Mouse (Mus musculus): ENCODE measurements around the gene Axin1. TPM values are rescaled to one million over a fixed set of nuclear protein-coding genes. Genes with fewer than 3 reads are reported as not detected.
"Not testable (repeated sequence)": the region's sequence is repeated elsewhere in the genome, so short reads cannot be mapped to it uniquely, and the experiment has no call there.

The Axin1 gene
- polyA plus RNA-seq, 1 experiment, result 22.8 TPM

DNA sequence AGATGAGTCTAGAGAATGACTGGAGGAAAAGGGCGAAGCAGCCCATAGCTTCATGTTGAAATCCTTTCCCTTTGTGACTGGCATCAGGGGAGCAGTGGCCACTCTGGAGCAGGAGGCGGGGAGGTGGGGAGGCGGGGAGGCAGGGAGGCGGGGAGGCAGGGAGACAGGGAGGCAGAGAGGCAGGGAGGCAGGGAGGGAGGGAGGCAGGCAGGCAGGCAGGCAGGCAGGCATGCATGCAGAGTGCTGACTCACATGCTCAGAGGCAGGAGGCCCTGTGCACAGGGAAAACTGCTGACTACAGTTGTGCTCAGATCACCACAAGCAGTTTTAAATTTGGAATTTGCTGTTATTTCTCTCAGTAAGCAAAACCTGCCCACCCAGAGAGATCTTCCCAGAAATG lies 37.0 kb upstream of the Axin1 start:
- WGBS, result 72% methylated on average over 4 of the region's 4 CpGs
- no peak for DNase-seq

DNA sequence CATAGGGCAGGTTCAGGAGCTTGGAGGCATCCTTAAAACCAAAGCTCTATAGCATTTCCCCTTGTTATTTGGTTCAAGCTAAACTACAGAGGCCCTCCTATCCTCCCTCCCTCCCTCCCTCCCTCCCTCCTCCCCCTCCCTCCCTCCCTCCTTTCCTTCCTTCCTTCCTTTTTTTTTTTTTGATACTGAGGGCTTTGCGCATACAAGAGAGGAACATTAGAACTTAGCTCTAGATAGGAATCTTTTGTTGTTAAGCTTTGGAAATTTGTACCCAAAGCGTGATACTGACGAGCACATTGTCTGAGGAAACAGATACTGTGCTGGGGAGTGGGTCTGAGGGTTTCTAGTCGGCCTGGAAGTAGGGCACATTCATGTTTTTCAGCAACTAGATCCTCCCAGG lies 32.9 kb upstream of the Axin1 start:
- no peak overlapping the region for H3K27ac ChIP-seq (ENCODE audit: insufficient read depth, low read length)
- no peaks in the 10 kb centered on the region for H3K27me3 ChIP-seq (ENCODE audit: control insufficient read depth, insufficient read depth, low read length)
- 75% methylated on average over 4 of the region's 4 CpGs for WGBS
- no peak for TF ChIP-seq POLR2A (IDR thresholded peaks at IDR 0.05; ENCODE audit: borderline replicate concordance, insufficient read depth, low read length)
- DNase-seq, result no peak
- H3K4me1 ChIP-seq (ENCODE audit: control insufficient read depth, insufficient read depth, low read length), result no peaks in the 10 kb centered on the region
- H3K4me3 ChIP-seq (replicated peaks; ENCODE audit: insufficient read depth, low read depth, low read length), result no peak overlapping the region

More for the DNA sequence above, 37.0 kb upstream of the Axin1 start:
- Histone ChIP-seq H3K4me1 (ENCODE audit: control insufficient read depth, insufficient read depth, low read length) (no peaks in the 10 kb centered on the region), H3K4me3 (replicated peaks; ENCODE audit: insufficient read depth, low read depth, low read length) (no peak overlapping the region), H3K27ac (ENCODE audit: insufficient read depth, low read length) (no peak overlapping the region), H3K27me3 (ENCODE audit: control insufficient read depth, insufficient read depth, low read length) (no peaks in the 10 kb centered on the region)
- no peak for TF ChIP-seq CTCF (IDR thresholded peaks at IDR 0.05; ENCODE audit: borderline replicate concordance, insufficient read depth, low read depth, low read length)
- TF ChIP-seq POLR2A (IDR thresholded peaks at IDR 0.05; ENCODE audit: borderline replicate concordance, insufficient read depth, low read length), result no peak

DNA sequence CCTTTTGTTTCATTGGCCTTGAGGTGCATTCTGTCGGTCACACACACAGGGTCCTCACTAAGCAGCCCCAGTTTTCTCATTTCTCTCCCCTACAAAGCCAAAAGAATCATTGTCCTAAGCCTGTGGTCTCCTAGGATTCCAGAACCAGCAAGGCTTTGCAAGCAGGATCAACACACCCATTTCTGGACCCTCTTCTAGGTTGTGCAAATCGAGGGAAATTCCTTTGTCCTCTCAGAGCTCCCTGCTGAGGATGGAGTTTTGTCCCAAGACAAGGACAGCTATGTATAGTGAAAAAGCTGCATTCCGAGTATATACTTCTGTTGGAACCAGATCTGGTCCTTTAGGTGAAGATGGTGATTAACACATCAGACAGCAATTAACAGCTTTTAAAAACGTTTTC lies 28.3 kb upstream of the Axin1 start:
- DNase-seq, result no peak
- WGBS, result 39% methylated on average over 4 of the region's 4 CpGs
- H3K27ac ChIP-seq (ENCODE audit: insufficient read depth, low read length), result no peak overlapping the region
- no peak overlapping the region for H3K4me3 ChIP-seq (replicated peaks; ENCODE audit: insufficient read depth, low read depth, low read length)
- H3K27me3 ChIP-seq (ENCODE audit: control insufficient read depth, insufficient read depth, low read length), result no peaks in the 10 kb centered on the region
- TF ChIP-seq POLR2A (IDR thresholded peaks at IDR 0.05; ENCODE audit: borderline replicate concordance, insufficient read depth, low read length) (no peak), CTCF (IDR thresholded peaks at IDR 0.05; ENCODE audit: borderline replicate concordance, insufficient read depth, low read depth, low read length) (no peak)
- H3K4me1 ChIP-seq (ENCODE audit: control insufficient read depth, insufficient read depth, low read length), result no peaks in the 10 kb centered on the region

DNA sequence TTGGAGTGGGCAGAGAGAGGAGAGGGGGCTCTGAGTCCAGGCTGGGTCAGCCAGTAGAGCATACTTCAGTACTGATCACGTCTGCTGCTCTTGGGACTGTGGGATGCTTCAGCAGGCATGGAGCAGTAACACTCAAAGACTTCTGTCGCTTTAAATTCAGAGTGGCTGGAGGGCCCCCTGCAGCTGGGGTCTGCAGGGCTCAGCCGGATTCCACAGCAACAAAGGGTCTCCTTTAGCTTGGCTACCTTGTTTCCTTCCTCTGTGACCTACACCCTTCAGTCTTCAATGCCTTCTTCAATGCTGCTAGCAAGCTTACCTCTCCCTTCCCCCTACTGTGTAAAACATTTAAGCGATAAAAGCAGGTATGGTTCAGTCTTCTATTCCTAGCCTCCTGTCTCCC lies 27.5 kb upstream of the Axin1 start:
- no peak overlapping the region for H3K4me3 ChIP-seq (replicated peaks; ENCODE audit: insufficient read depth, low read depth, low read length)
- no peaks in the 10 kb centered on the region for H3K27me3 ChIP-seq (ENCODE audit: control insufficient read depth, insufficient read depth, low read length)
- H3K4me1 ChIP-seq (ENCODE audit: control insufficient read depth, insufficient read depth, low read length), result no peaks in the 10 kb centered on the region
- no peak for TF ChIP-seq POLR2A (IDR thresholded peaks at IDR 0.05; ENCODE audit: borderline replicate concordance, insufficient read depth, low read length)
- TF ChIP-seq CTCF (IDR thresholded peaks at IDR 0.05; ENCODE audit: borderline replicate concordance, insufficient read depth, low read depth, low read length), result no peak
- WGBS, result 55% methylated on average over 4 of the region's 4 CpGs
- no peak overlapping the region for H3K27ac ChIP-seq (ENCODE audit: insufficient read depth, low read length)
- DNase-seq, result no peak

DNA sequence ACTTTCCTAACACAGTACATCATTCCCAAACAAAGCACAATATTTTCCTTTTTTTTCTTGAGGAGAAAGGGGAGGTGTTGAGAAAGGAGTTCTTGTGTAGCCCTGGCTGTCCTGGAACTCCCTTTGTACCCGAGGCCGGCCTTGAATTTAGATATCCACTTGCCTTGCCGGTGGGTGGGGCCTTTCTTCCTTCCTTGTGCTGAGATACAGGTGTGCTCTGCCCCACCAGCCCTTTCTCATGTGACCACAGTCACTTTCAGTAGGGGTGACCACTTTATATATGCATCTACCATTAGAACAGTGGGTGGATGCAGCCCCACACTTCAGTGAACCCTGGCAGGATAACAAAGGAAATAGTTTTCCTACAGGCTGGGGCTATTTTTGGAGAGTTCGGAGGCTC lies 26.8 kb upstream of the Axin1 start:
- Histone ChIP-seq H3K27me3 (ENCODE audit: control insufficient read depth, insufficient read depth, low read length) (no peaks in the 10 kb centered on the region), H3K4me1 (ENCODE audit: control insufficient read depth, insufficient read depth, low read length) (no peaks in the 10 kb centered on the region), H3K4me3 (replicated peaks; ENCODE audit: insufficient read depth, low read depth, low read length) (no peak overlapping the region), H3K27ac (ENCODE audit: insufficient read depth, low read length) (no peak overlapping the region)
- DNase-seq, result no peak
- 59% methylated on average over 4 of the region's 4 CpGs for WGBS
- no peak for TF ChIP-seq CTCF (IDR thresholded peaks at IDR 0.05; ENCODE audit: borderline replicate concordance, insufficient read depth, low read depth, low read length)
- no peak for TF ChIP-seq POLR2A (IDR thresholded peaks at IDR 0.05; ENCODE audit: borderline replicate concordance, insufficient read depth, low read length)

DNA sequence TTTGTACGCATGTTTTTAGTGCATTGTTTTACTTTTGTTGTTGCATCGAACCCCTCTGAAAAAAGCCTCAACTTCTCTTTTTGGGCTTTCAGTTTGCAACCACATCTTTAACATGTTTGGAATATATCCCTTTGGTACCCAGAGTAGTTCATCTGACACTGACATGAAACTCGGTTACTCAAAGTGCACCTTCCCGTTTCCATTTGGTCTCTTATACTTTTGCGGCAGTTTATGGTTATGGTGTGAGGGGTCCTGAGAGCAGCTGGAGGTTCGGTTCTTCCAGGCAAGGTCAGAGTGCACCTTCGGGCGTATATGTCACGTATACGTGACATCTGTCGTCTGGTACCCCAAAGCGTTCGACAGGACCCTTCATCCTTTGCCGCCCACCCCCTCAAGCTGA lies 25.7 kb upstream of the Axin1 start:
- Histone ChIP-seq H3K4me3 (replicated peaks; ENCODE audit: insufficient read depth, low read depth, low read length) (peak overlapping the region; percentile 92), H3K27ac (ENCODE audit: insufficient read depth, low read length) (peak overlapping the region; percentile 87), H3K27me3 (ENCODE audit: control insufficient read depth, insufficient read depth, low read length) (no peaks in the 10 kb centered on the region), H3K4me1 (ENCODE audit: control insufficient read depth, insufficient read depth, low read length) (no peaks in the 10 kb centered on the region)
- no peak for DNase-seq
- TF ChIP-seq CTCF (IDR thresholded peaks at IDR 0.05; ENCODE audit: borderline replicate concordance, insufficient read depth, low read depth, low read length) (no peak), POLR2A (IDR thresholded peaks at IDR 0.05; ENCODE audit: borderline replicate concordance, insufficient read depth, low read length) (no peak)
- 20% methylated on average over 14 of the region's 14 CpGs for WGBS

DNA sequence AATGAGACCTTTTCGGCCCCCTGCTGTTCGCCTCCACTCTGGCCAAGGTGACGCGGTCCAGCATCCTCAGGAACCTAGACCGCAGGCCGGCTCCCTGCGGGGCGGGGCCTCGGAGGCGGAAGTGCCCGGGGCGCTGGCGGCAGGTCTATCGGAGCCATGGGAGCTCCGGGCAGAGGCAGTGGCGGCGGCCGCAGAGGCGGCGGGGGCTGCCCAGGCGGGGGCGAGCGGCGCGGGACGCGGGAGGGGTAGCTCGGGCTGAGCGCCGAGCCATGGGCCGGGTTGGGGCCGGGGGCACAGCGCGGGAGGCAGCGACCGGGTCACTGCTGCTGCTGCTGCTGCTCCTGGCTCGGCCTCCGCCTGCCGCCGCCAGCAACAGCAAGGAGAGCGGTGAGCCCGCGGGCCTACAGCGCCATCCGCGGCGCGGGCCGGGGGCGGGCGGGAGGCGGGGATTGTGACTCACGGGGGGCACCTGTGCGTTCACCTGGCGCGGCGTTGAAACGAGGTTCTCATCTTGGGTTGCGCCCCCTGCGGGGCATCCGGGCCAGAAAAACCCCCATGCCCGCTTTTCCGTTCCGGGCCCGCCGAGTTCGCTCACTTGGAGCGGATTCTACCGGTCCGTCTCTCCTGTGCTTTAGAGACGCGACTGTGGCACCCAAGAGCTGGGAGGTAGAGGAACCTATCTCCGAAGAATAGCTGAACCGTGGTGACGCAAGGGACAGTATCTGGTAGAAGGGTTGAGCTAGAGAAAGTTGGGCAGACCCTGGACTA lies 25.1 kb upstream of the Axin1 start, which contains the start of gene Tmem8:
TSS of gene Tmem8 (plus strand) at position 119 of the 768 bp plus-strand sequence.
- peak; percentile 84 to 87 for DNase-seq
- H3K27me3 ChIP-seq (ENCODE audit: control insufficient read depth, insufficient read depth, low read length), result no peaks in the 10 kb centered on the region
- no peaks in the 10 kb centered on the region for H3K4me1 ChIP-seq (ENCODE audit: control insufficient read depth, insufficient read depth, low read length)
- peak within 1 kb of the TSS; percentile 92 for H3K4me3 ChIP-seq (replicated peaks; ENCODE audit: insufficient read depth, low read depth, low read length)
- 1% methylated on average over 69 of the region's 75 CpGs for WGBS
- TF ChIP-seq CTCF (IDR thresholded peaks at IDR 0.05; ENCODE audit: borderline replicate concordance, insufficient read depth, low read depth, low read length) (no peak), POLR2A (IDR thresholded peaks at IDR 0.05; ENCODE audit: borderline replicate concordance, insufficient read depth, low read length) (peak; percentile 53; the same call in 1 of the 2 replicates)
- peak within 1 kb of the TSS; percentile 87 for H3K27ac ChIP-seq (ENCODE audit: insufficient read depth, low read length)

DNA sequence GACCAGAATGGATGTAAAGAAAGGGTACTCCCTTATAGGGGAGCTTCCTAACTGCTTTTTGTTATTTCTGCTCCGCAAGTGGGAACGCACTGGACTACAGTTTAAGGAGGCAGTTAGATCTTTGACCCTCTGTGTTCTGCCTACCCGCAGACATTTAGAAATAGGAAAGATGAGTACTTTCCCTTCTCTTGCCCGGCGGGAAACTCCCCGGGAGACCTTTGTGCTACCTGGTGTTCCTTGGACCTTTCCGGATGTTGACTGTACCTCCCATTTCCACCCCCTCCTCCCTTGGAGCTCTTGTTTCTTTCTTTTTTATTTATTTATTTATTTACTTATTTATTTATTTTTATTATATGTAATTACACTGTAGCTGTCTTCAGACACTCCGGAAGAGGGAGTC lies 24.4 kb upstream of the Axin1 start:
- no peaks in the 10 kb centered on the region for H3K27me3 ChIP-seq (ENCODE audit: control insufficient read depth, insufficient read depth, low read length)
- H3K4me3 ChIP-seq (replicated peaks; ENCODE audit: insufficient read depth, low read depth, low read length), result peak overlapping the region; percentile 92
- 8% methylated on average over 8 of the region's 8 CpGs for WGBS
- H3K4me1 ChIP-seq (ENCODE audit: control insufficient read depth, insufficient read depth, low read length), result no peaks in the 10 kb centered on the region
- no peak for TF ChIP-seq CTCF (IDR thresholded peaks at IDR 0.05; ENCODE audit: borderline replicate concordance, insufficient read depth, low read depth, low read length)
- TF ChIP-seq POLR2A (IDR thresholded peaks at IDR 0.05; ENCODE audit: borderline replicate concordance, insufficient read depth, low read length), result no peak
- peak overlapping the region; percentile 87 for H3K27ac ChIP-seq (ENCODE audit: insufficient read depth, low read length)
- DNase-seq, result no peak

DNA sequence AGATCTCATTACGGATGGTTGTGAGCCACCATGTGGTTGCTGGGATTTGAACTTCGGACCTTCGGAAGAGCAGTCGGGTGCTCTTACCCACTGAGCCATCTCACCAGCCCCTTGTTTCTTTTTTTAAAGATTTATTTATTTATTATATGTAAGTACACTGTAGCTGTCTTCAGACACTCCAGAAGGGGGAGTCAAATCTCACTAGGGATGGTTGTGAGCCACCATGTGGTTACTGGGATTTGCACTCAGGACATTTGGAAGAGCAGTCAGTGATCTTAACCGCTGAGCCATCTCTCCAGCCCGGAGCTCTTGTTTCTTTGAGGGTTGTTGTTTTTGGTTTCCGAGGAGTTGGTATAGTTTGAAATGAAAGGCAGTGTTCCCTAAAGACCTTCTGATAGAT lies 24.0 kb upstream of the Axin1 start:
- not testable (repeated sequence) for H3K27ac ChIP-seq (ENCODE audit: insufficient read depth, low read length); H3K4me1 ChIP-seq (ENCODE audit: control insufficient read depth, insufficient read depth, low read length); H3K27me3 ChIP-seq (ENCODE audit: control insufficient read depth, insufficient read depth, low read length); H3K4me3 ChIP-seq (replicated peaks; ENCODE audit: insufficient read depth, low read depth, low read length); DNase-seq
- WGBS, result 62% methylated on average over 7 of the region's 7 CpGs

All from cerebellum, adult 2 months (tissue).